Mouse (Mus musculus): ENCODE results near the gene Dynll1. TPM values are rescaled to one million over a fixed set of nuclear protein-coding genes. Genes with fewer than 3 reads are reported as not detected.

Gene Dynll1
- 100 to 1,000 TPM; 243 to 258 TPM for total RNA-seq (2021)
- long read RNA-seq, experiment 1, transcript Dynll1-201 (3 exons, 2,030 nt): major isoform, 80 of 91 reads
- long read RNA-seq, experiment 1, transcript Dynll1-206 (1 exons, 2,242 nt): minor isoform, 8 of 91 reads
- long read RNA-seq, experiment 1, partial matches to known transcripts: 0 of 91 reads
- long read RNA-seq, experiment 1, other reads (novel, unspliced or antisense): 1 of 91 reads
- long read RNA-seq, experiment 2, transcript Dynll1-201 (3 exons, 2,030 nt): major isoform, 69 of 72 reads
- long read RNA-seq, experiment 2, partial matches to known transcripts: 0 of 72 reads
- long read RNA-seq, experiment 2, other reads (novel, unspliced or antisense): 1 of 72 reads

DNA sequence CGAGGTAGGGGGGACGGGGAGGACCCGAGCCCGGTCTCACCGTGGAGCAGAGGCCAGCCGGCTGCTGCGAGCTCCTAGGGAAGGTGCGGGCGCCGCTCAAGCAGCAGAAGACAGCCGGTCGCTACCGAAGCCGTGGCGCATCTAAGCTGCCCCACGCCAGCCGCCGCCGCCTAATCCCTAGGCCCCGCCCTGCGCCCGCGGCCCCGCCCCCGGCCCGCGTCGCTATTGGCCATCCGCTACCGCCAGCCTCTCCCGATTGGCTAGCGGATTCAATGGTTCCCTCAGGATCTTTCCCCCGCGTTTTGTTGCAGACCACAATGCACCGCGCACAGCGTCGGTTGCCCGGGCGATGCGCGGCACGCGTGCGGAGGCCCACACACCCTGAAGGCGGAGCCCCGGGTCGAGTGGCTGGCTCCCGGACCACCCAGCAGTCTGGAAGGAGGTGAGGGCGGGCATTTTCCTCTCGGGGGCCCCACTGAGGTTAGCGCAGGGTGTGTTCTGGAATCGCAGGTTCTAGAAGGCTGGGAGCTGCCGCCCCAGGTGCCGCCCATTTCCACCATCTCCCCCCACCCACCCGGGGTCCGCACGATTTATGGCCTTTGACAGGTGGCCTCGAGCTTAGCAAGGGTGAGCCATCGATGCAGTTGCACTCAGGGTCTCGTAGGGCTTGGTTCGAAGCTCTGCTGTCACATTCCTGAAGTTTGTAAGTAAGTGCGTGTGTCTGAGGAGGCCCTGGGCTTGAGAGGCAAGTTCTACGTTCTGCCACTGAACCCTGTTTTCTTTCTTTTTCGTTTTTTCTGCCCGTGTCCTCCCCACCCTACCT lies at the start of gene Dynll1:
Dynll1 (minus strand) TSS at position 208 of the 823 bp plus-strand sequence.
- peak; percentile 100 for DNase-seq

DNA sequence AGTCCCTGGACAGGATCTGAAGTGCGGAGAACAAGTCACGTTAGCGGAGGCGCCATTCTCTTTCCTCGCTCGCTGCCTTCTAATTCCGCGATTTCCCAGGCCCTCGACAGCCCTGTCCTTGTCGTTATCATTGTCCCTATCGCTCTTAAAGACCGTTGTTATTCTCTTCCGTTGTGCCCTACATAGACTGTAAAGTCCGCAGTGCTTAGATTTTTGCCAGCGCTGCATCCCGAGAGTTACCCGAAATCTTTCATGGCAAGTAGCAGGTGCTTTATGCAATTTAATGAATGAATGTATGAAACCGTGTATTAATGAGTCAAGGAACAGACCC lies 48.4 kb upstream of the Dynll1 start:
- no peak for DNase-seq

GRCm38 (mm10) chr5:115348546-115349224 lies 47.9 kb upstream of the Dynll1 start, which contains the start of gene Cox6a1:
Gene Cox6a1, minus strand, starts transcription at chr5:115348981.
- DNase-seq: peak; percentile 99

GRCm38 (mm10) chr5:115347564-115347963 lies 46.8 kb upstream of the Dynll1 start:
- peak; percentile 89 for DNase-seq

GRCm38 (mm10) chr5:115341314-115342165 lies 40.7 kb upstream of the Dynll1 start:
- DNase-seq: no peak

- peak; percentile 94 for DNase-seq
Observed at GRCm38 (mm10) chr5:115340577-115341313, 39.9 kb upstream of the Dynll1 start, which contains the start of the genes Gatc and Triap1. Gene Gatc, minus strand, starts transcription at chr5:115341178. Gene Triap1, plus strand, starts transcription at chr5:115341225.

- no peak for DNase-seq
Observed at GRCm38 (mm10) chr5:115340007-115340406, 39.2 kb upstream of the Dynll1 start.

- no peak for DNase-seq
Observed at GRCm38 (mm10) chr5:115333626-115334025, 32.8 kb upstream of the Dynll1 start.

GRCm38 (mm10) chr5:115330955-115331354 lies 30.2 kb upstream of the Dynll1 start:
- no peak for DNase-seq

- DNase-seq: peak; percentile 55
Observed at GRCm38 (mm10) chr5:115327610-115328548, 27.1 kb upstream of the Dynll1 start.

GRCm38 (mm10) chr5:115326875-115327609 lies 26.2 kb upstream of the Dynll1 start, which contains the start of gene Srsf9:
Gene Srsf9, plus strand, starts transcription at chr5:115327177.
- DNase-seq: peak; percentile 98

DNA sequence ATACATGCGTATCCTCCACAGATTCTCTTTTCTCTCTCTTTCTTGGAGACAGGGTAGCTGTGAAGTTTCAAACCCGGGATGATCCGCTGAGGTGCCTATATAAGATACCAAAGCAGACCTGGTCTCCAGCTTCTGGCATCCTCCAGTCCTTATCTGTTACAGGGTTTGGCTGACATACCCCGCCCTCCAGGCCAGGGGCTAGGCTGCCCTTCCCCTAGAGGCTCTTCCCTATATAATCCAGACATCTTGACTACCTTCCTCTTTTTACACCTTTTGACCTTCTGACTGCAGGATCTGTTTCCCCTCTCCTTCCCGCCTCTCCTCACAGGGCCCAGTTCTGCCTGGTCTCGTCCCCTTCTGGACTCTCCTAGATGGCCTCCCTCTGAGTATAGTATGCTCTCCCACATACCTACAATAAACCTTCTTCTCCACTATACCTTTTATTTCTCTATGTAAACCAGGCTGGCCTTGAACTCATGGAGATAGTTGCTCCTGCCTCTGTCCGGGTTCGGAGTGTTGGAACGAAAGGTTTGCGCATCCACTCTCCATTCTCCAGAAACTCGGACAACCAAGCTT lies 25.5 kb upstream of the Dynll1 start:
- DNase-seq: no peak

DNA sequence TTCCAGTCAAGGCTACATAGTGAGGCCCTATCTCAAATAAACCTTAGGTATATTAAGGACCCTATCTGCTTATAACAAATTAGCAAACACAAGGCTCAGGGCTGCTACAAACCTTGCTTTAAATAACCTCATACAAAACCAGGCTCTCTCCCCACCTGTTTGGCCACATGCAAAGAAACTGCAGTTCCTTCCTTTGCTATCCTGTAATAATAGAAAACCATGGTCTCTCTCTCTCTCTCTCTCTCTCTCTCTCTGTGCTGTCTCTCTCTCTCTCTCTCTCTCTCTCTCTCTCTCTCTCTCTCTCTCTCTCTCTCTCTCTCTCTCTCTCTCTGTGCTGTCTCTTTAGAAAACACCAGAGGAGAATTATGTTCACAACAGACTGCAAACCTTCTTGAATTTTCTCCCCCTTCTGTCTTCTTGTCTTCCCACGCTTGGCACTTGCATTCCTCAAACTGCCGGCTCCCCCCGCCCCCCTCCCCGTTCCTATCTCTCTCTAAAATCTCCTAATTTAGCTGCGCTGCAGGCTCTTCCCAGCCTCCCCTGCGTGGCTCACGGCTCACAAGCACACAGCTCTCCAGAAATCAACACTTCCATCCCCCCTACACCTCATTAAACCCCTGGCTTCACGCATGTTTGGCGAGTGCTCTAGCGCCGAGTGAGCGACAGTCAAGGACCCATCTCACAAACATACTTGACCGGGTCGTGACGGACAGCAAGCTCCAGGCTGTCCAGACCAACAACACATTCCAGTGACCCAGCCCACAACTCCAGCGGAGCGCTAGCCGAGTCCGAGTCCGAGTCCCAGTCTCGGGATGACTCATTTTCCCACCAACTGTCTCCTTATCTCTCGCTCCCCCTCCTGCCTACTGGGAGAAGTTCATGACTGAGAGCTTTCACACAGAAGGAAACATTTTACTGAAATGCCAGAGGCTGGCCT lies 18.5 kb upstream of the Dynll1 start:
- DNase-seq: peak; percentile 78

DNA sequence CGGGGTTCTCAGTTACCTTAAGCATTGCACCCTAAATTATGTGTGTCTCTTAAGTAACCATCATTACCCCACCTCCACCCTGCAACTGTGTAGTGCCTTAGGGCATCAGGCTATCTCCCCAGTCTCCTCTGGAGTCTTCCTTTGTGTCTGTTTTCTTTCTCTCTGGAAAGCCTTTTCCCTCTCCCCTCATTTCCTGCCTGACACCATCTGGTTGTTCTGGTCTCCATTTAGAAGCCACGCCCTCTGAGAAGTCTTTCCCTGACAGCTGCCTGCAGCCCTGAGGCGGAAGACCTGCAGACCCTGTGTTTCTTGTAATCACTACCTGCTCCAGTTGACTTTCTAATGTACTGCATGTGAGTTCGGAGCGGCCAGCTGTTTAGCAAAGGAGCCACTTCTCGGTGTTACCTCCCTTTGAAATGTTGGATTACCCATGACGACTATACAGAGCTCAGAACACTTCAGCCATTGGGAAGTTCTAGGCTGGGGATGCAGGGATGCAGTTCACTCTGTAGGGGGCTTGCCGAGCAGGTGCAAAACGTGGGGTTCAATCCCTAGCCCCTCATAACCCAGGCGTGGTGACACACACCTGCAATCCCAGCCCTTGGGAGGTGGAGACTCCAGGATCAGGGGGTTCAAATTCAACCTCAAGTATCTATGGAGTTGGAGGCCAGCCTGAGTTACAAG lies 17.0 kb upstream of the Dynll1 start:
- no peak for DNase-seq

- DNase-seq: no peak
Observed at GRCm38 (mm10) chr5:115316968-115317644, 16.3 kb upstream of the Dynll1 start.

DNA sequence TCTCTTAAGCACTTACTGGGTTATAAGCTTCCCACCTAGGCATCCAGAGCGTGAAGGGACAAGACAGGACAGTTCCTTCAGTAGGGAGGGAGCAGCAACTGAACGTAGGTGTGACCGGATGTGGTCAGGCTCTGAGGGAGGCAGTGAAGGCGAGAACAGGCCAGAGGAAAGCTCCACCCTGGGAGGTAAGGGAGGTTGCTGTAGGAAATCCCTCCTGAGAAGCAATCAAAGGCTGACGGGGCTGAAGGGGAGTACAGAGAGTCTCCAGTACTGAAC lies 12.8 kb upstream of the Dynll1 start:
- DNase-seq: no peak

Data from adrenal gland, postnatal 10 days (tissue).